Mouse (Mus musculus) testis, adult 2 months (tissue): ENCODE results near the gene Ppp1r1c.

Experiments
- CTCF ChIP-seq: fragments of 200-500 bp; IDR thresholded peaks from 2 replicates; pipeline ENCODE4 v1.5.1; 2012; ENCODE audit warnings: low read depth, mild to moderate bottlenecking, inconsistent platforms, low read length, moderate library complexity; ENCODE audit not compliant: control insufficient read depth, insufficient read depth, insufficient replicate concordance
- POLR2A ChIP-seq: fragments of 200-500 bp; IDR thresholded peaks from 2 replicates; pipeline ENCODE4 v1.6.1; 2012; ENCODE audit warnings: low read depth, mild to moderate bottlenecking, inconsistent platforms, low read length, moderate library complexity; ENCODE audit not compliant: control insufficient read depth

DNA sequence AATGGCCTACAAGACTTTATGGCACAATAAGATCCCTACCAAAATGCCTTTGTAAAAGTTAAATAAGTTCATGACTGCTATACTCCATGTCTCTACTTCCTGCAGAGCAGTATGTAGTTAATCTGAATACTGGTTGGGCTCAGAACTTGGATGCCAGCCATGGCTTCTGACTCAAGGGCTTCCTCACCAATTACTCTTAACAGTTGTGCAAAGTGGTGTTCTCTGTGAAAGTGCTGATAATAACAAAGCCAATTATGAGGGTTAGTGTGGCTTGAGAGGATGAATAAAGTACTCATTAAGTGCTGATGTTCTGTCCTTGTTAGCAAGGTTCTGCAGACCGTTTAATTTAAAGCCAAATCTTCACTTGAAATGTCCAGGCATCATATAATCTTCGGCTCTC, 31.4 kb downstream of the Ppp1r1c start:
- no peak for TF ChIP-seq POLR2A
- no peak for TF ChIP-seq CTCF
